Mouse (Mus musculus) thymus, postnatal 25 days (tissue): ENCODE measurements around the gene Prcd.
"Not testable (repeated sequence)": the region's sequence is repeated elsewhere in the genome, so short reads cannot be mapped to it uniquely, and the experiment has no call there.

Experiments
- DNase-seq: peaks from one replicate; pipeline ENCODE4 v3.0.0; 2022

Prcd gene

DNA sequence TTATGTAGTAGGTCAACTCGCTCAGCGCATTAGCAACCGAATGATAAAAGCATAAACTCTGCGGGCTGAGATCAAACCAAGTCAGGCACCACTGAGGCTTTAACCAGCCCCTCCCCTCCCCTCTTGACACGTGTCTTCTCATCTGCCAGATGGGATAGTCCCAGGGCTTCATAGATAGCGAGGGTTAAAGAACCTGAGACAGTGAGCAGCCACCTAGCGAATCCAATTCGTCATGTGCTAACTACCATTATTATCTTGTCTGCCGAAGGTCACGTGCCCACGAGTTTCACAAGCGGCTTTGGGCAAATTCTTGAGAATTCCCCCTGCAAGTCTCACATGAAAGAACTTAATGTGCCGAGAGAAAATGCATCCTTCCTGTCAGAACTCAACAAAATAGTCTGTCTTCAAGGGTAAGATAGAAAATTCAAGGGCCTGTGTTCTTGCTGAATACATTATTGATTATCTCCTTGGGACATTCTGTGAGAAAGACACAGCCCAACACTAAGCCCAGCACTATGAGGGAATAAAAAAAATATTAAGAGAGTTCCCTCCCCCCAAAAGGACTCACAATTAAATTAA, 16.5 kb downstream of the Prcd start:
- DNase-seq, result peak; percentile 22

DNA sequence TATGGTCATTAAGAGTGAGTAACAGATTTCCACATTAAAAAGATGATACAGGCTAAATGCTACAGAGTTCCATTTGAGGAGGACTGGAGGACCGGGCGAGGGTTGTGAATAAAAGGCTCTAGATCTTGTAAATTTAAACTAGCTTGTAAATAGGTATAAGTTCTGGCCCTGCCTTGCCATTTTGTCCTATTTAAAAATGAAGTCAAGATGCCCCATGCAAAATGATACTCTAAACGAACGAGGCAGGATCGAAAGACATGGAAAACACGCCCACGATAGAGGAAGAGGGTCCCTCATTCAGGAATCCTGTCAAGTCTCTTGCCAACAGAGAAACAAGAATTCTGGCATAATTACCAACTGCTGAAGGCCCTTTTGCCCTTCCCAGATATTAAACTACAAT, 17.1 kb downstream of the Prcd start:
- DNase-seq, result no peak

DNA sequence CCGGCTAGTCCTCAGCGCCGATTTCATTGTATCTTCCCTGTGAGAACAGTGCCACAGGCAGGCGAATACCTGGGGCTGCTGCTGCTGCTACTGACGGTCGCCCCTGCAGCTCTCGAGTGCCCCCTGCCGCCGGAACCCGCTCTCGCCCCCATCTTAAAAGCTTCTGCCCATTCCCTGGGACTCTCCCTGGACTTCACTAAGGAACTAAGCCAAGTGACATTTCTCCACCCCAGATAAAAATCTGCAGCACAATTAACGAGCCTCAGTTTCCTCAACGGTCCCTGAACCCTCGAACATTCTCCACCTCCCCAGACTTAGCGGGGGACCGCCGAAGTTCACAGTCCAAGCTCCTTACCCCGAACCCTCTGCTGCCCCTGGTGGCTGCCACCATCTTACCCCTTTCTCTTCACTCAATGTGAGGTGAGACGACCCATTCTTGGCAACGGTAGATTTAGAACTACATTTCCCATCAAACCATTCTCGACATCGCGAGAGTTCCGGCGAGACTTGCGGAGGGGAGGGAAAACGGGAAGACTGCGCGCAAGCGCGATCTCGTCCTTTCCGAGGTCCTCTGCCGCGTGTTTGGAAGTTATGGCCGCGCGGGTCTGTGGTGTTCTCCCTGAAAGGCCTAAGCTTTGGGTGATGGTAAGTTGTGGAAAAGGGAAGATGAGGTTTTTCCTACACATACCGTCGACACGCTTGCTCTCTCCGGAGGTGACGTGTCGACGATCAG, 17.9 kb downstream of the Prcd start:
- DNase-seq, result peak; percentile 99

DNA sequence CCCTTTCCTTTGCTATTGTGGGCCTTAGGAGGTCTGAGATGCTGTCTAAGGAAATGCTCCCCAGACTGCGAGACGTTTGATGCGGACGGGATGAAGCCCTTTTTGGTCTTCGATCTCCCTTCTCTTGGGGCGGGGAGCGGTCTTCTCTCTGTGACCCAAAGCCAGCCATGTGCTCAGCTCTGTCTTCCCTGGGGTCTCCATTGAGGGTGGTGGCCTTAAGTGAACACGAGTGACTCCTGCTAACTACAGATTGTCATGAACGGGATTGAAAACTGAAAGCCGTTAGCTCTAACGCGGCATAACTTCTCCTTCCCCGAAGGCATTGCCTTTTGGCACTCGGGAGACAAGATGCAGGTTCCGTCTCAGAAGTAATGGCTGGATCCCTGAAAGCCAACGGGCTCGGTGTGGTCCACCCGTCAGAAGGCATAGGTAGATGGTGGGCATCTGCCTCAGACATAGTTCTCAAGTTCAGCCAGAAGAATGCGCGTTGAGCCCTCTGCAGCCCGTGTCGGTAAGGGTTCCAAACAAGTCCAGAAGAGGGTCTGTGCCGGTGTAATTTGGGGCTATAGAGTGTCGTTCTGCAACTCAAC, 18.6 kb downstream of the Prcd start:
- no peak for DNase-seq

DNA sequence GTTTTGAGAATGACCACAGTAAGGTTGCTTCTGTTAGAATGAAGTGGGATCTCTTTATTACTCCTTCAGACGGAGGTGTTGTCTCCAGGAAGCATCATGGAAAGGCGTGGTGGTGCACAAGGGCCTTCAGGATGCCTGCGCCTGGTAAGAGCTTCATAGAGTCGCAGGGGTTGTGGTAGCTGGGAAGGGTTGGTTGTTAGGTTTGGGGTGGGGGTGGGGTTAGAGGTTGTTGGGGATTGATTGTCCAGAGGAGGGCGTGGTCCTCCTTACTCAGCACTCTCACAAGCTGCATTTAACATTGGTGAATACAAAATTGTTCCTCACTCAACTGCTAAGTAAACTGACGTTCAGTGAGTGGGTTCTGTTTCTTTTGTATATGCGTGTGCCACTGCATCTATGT, 19.3 kb downstream of the Prcd start:
- no peak for DNase-seq

DNA sequence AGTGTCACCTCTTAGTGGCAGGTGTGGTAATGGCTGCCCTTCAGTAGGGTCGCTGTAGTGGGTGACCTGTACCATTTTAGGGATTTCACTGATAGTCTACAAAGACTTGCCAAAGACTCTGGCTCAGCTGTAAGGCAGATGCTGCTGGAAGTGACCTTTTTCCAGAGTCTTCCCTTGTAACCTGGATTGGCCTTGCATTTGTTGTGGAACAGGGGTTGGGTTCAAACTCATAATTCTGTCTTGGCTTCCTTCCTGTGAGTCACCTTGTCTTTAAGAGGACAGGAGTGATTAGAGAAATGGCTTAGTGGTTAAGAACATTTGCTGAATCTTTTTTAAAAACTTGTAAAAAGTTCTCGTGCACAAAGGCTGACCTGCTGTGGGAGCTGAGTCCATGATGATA, 20.1 kb downstream of the Prcd start:
- no peak for DNase-seq

DNA sequence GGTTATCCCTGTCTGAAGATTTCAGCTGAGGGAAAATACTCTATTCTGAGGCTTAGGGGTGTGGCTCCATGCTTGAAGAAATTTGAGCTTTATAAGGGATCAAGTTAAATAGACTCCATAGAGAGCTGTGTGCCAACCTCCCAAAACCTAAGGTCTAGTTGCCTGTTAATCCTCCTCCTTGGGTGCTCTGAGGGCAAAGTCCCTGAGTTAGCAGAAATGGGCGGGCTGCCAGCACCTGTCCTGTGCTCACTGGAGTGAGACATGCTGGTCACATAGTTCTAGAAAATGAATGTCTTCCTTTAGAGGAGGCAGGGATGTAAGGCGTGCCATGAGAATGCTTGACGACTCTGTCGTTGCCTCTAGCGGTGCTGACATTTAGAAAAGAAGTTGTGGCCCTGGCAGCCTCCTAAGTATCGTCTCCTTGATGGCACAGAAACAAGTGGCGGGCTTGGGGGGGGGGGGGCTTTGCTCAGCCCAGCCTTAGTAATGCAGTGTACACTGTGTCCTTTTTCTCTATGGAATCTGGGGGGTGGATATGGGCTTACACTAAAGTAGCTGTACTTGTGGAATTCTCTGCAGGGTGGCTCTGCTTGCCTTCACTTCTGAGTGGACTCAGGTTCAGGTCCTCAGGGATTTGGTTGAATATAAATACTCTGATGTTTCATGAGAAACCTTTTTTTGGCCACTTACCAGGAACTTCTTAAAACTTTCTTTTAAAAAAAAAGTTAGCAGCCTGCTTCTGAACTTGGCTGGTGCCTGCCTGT, 21.5 kb downstream of the Prcd start:
- DNase-seq, result no peak

DNA sequence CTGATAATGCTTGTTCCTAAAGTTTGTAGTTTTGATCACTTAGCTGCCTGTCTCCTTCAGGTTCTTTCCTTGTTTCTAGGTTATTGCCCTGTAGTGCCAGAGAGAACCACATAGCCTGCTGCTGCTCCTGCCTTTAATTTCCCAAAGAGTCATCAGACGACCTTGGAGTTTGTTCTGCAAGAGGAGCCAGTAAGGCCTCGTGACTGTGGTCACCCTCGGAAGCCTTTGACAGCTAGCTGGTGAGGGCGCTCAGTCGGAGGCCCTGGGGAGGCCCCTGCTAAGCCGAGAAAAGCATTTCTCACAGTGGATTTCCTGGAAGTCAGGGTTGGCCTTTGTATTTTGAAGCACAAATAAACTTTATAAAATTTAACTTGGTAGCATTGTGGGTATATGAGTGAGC, 22.1 kb downstream of the Prcd start:
- not testable (repeated sequence) for DNase-seq

DNA sequence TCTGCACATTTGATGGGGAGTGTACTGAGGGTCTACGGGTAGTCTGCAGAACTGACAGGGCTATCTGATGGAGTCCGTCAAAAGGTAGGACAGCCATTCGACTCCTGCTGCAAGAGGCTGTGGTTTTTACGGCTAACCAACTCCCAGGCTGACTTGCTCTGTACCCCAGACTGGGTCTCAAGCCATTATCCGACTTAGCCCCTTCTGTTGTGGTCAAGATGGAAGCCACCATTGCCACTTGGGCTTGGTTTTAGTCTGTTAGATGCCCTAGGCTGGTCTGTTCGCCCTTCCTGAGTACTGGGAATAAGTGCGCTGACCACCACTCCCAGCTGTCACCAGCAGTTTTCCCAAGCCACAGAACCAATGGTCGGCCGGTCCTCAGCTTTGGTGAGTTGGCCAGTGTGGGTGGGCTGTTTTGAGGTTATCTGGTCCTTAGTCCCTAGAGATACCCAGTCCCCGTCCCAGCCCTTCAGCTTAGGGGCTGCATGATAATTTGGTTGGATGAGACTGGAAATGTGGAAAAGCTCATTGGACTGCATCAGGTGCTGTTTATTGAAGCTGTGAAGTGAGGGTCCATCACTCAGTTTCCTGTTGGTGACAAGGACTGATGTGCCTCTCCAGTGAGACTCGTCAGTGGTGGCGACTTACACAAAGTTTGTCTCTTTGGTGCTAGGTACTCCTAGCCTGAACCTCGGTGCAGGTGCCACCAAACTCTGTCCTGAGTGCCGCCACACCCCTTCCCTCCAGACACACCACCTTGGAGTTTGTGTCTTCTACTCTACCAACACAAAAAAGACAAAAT, 23.0 kb downstream of the Prcd start:
- no peak for DNase-seq

DNA sequence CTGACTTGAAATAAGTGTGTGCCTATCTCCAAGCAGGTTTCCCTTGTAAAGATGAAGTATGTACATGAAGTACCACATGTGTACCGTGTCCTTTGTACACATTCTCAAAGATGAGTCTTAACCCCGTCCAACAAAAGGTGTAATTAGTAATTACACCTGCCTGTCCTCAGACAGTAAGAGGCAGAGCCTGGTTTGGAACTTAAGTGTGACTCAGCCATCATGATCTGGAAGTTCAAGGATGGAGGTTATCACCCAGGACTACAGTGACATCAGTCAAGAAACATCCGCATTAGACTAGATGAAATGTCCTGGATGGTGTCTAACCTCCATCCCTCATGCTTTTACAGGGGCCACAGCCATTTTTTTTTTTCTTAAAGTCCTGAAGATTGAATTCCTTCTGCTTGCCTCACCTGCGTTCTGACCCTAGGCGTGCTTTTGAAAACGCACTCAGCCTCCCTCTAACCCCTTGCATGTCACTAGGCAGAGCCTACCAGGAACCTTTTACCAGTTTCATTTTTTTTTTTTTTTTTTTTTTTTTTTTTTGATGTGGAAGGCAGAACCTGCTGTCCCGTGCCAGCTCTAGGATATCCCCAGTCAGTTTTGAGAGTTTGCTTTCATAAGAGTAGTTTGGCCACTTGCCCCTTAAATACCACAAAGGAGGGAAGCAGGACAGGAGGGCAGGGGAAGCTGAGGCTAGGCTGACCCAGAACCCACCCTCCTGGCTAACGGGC, 24.5 kb downstream of the Prcd start:
- DNase-seq, result no peak

DNA sequence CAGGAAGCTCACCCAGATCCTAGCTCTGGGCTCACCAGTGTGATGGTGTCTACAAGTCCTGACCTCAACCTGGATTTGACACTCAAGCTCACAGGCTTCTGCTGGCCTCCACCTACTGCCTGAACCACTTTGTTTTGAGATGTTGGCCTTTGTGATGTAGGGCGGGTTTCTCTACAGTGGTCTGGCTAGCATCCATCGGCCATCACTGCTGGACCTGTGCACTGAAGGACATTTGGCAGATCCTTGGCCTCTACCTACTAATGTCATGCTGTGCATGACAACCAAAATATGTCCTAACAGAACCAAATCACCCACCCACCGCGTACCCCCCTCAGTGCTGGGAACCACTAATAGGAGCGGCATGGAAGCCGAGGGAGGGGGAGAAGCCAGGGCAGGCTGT, 25.8 kb downstream of the Prcd start:
- no peak for DNase-seq

DNA sequence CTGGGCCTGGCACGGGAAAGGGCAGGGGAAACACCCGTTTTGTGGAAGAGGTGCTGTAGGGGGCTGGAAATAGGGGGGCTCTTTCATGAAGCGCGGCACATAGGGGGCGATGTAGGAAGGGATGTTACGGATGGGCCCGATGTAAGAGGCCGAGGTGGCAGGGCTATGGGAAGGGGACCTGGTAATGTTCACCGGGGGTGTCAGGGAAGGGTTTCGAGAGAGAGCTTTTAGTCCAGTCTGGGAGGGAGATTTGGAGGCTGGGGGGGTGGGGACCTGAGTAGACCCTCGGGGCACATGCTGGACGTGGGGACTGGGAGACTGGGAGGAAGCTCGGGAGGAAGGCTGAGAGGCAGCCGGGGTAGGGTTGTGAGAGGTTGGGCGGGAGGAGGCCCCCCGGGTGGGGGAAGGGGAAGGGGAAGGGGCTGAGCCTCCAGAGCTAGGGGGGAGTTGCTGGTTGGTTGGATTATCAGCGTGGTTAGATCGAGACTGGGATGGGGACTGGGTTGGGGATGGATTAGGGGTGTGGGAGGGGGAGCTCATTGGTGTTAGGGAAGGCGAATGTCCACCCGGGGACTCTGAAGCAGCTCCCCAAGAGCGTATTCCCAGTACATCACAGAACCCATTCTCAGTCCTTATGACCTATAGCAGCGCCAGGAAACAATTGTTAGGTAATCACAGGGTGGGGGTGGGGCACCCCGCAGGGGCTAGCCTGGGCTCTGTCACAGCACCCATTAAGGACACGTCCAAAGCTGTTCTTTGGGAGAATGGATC, 27.2 kb downstream of the Prcd start:
- DNase-seq, result no peak

DNA sequence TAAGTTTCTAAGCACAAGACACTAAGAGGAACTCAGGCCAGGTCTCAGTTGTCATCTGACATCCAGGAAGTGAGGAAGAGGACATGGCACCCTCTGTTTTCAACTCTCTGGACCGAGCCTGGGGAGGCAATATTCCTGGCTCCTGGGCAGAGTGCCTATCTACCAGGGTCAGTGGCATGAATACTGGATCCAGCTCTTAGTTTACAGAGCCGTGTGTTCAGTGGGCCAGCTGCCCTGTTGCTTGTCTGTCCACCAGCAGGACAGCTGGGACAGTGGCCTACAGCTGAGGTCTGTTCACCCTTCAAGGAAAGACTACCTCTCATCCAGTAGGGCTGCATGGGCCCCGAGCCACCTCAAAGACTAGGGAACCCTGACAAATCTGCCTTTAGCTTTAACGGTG, 27.8 kb downstream of the Prcd start:
- DNase-seq, result no peak

DNA sequence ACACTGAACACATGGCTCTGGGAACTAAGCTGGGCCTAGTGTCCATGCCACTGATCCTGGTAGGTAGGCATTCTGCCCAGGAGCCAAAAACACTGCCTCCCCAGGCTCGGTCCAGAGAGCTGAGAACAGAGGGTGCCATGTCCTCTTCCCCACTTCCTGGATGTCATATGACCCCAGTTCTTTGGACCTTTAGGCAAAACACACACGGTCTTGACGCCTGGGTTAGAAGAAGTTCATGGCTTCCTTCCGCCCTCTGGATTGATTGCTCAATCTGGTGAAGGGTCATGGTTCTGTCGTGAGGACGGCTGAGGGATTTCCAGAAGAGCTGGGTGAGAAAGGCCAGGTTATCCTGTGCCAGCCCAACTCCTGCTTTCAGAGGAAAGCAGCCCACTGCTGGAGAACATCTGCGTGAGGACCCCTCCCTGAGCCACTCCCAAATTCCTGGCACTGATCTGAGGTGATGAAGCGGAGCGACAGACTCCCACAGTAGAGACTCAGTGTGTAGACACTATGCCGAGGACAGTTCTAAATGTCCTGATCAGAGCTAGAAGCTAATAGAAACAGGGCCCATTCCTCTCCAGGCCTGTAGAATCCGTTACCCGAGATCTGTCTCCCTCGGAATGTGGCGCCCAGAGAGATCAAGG, 29.3 kb downstream of the Prcd start:
- no peak for DNase-seq

DNA sequence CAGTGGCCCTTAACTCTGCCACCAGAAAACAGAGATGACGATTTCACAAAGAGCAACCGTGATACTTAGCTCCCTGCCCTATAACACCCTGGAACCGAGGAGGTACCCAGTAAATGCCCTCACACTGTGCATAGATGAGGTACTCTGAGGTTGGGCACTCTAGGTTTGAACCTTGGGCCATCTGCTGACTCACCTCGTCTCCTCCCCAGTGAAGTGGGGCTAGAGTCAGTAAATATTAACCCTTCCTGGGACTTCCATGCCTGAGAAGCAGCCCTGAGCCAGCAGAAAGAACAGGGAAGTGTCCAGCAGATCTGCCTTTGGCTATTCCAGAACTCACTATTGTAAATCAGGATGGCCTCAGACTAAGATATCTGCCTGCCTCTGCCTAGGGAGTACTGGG, 30.4 kb downstream of the Prcd start:
- no peak for DNase-seq

DNA sequence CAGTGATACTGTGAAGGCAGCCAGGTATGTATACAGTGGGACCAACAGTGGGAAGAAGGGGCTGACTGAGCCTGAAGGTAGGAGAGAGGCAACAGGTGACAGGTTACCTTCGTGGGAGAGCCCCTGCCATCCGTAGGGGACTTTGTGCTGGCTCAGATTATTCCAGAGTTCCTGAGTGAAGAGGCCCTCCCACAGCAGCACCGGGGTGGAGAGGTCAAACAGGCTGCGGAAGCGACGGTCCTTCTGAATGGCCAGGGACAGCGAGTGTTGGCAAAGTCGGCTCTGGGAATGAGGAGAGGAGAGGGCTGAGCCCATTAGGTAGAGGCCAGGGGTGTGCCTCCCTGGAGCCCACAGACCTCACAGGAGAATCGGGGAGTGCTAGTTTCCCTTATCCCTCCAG, 32.4 kb downstream of the Prcd start:
- DNase-seq, result no peak

DNA sequence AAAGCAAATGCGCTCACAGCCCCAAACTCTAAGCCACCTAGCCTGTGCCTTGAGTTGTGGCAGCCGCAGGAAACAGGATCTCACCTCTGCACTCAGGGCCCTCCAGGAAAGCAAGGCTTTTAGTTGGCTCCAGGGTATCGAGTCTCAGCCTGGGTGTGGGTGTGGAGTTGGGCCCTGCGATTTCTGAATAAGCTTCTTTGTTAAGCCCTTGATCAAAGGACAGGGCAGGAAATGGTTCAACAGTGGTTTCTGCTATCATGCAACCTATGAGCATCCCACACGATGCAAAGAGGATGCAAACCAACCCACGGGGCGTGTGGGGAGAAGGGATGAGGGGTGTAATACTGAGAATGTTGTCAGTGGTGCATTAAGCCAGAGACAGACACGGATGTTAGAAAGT, 34.6 kb downstream of the Prcd start:
- peak; percentile 35 for DNase-seq

DNA sequence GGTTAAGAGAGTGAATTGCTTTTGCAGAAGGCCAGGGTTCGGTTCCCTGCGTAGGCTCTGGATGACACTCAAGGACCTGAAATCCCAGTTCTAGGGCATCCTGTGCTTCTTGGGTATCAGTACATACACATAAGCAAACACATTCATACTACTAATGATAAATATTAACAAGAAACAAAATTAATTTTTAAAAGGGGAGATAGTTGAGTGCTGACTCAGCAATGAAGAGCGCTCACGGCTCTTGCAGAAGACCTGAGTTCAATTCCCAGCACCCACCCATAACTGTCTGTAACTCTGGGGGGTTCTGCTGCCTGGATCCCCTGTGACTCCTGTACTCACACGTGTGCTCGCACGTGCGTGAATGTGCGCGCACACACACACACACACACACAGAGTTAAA, 36.3 kb downstream of the Prcd start:
- DNase-seq, result no peak

DNA sequence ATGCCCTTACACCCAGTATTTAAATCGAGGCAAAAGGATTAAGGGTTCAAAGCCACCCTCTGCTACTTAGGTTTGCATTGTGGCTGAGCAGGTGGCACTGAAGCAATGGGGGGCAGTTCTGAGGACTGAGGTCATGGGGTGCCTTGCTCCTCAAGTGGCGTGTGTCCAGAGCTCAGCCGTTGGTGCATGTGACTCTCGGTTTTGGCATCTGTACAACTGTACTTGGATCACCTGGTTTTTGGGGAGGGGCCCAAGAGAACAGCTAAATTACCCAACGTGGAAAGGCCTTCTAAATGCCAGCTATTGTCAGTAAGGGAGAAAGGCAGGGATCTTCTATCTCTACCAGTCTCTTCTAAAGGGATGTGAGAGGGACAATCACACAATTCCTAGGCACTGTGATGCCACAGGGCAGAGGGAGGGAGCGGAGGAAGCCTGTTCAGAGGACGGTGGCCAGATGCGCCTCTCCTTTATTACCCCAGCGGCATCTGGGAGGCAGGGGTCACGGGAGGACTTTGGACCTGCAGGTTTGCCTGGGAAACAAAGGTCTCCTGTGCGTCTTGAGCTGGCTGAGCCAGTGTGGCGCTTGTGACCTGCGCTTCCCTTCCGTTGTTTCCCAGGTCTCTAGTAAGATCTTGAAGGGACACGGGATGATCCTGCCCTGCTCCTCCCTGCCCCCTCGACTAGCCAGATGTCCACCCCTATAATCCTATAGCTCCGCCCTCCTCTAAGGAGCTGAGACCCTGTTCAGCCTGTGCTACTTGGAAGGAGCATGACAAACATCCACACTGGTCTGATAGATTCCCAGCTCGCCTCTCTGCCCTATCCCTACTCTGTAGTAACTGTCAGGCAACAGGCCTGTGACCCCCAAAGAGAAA, 37.6 kb downstream of the Prcd start:
- DNase-seq, result no peak

DNA sequence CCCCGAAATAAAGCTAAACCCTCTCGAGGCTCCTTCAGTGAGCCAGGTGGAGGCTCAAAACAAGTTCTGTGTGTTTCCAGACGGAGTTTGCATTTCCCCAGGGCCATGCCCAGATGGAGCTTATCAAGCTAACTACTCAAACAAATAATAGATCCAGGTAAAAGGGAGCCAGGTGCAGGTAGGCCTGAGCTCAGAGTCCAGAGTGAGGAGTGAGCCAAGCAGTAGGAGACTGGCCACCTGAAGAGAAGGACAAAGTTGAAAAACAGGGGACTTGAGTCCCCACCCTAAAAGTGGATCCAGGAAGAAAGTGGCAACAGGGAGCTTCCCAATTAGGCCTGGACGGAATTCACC, 40.5 kb downstream of the Prcd start:
- no peak for DNase-seq
